Mouse (Mus musculus) heart, adult 2 months (tissue): ENCODE measurements around the gene Zfp654. TPM values are rescaled to one million over a fixed set of nuclear protein-coding genes. Genes with fewer than 3 reads are reported as not detected.
"Not testable (repeated sequence)": the region's sequence is repeated elsewhere in the genome, so short reads cannot be mapped to it uniquely, and the experiment has no call there.

ENCODE experiments used
- DNase-seq, 2 experiments: peaks; one replicate each; pipeline ENCODE4 v3.0.0; 2021
- H3K27ac ChIP-seq: fragments of 200-600 bp; 2 replicates; pipeline ENCODE4 v1.8.1; 2022
- H3K27me3 ChIP-seq: fragments of 200-500 bp; 2 replicates; pipeline ENCODE4 v1.6.1; 2012; ENCODE audit warnings: mild to moderate bottlenecking, low read length, inconsistent platforms, mixed read lengths; ENCODE audit not compliant: control insufficient read depth, insufficient read depth
- H3K36me3 ChIP-seq: fragments of 200-500 bp; 2 replicates; pipeline ENCODE4 v1.6.1; 2012; ENCODE audit warnings: low read length, inconsistent platforms; ENCODE audit not compliant: control insufficient read depth, insufficient read depth
- H3K4me1 ChIP-seq: fragments of 200-500 bp; 2 replicates; pipeline ENCODE4 v1.6.1; 2011; ENCODE audit warnings: low read length; ENCODE audit not compliant: control insufficient read depth, insufficient read depth
- H3K4me3 ChIP-seq: fragments of 200-600 bp; 2 replicates; pipeline ENCODE4 v1.8.1; 2022
- H3K79me2 ChIP-seq: fragments of 200-500 bp; replicated peaks from 2 replicates; pipeline ENCODE4 v1.6.1; 2012; ENCODE audit warnings: mild to moderate bottlenecking, inconsistent platforms, low read length, moderate library complexity, mixed read lengths; ENCODE audit not compliant: control insufficient read depth, insufficient read depth
- H3K9ac ChIP-seq: fragments of 200-500 bp; 2 replicates; pipeline ENCODE4 v1.6.1; 2012; ENCODE audit warnings: low read depth, mild to moderate bottlenecking, control low read depth, inconsistent platforms, low read length, mixed read lengths
- CTCF ChIP-seq: fragments of 200-600 bp; IDR thresholded peaks from 2 replicates; pipeline ENCODE4 v1.8.1; 2022; ENCODE audit warnings: antibody characterized with exemption, mild to moderate bottlenecking, moderate library complexity
- EP300 ChIP-seq: fragments of 200-500 bp; IDR thresholded peaks from 2 replicates; pipeline ENCODE4 v1.6.1; 2011; ENCODE audit warnings: low read depth, low read length, control low read depth; ENCODE audit not compliant: insufficient read depth
- POLR2A ChIP-seq: fragments of 200-500 bp; IDR thresholded peaks from 2 replicates; pipeline ENCODE4 v1.6.1; 2011; ENCODE audit warnings: mild to moderate bottlenecking, low read depth, low read length, control low read depth; ENCODE audit not compliant: insufficient read depth
- WGBS: fragments of 180-500 bp; shearing (Covaris S2); methylation state at CpG from one replicate; pipeline ENCODE4 v1.1.7; 2018; 5-methylcytosine and 5-hydroxymethylcytosine counted together
- intact Hi-C: fragments of 180-260 bp; cut with DNase I; formaldehyde crosslinking; loops from one replicate; pipeline ENCODE4 v1.15.1; 2025
- polyA plus RNA-seq: library from polyadenylated mRNA; depleted of rRNA; stranded (reverse); fragments of >200 nt; gene quantifications from 2 replicates; pipeline ENCODE4 v1.2.3, GENCODE M21; 2012
- total RNA-seq, 2 experiments: library from RNA; stranded (reverse); gene quantifications; 2 replicates each; pipeline ENCODE4 v1.2.3; 2021

The Zfp654 gene
- total and polyA plus RNA-seq, 3 experiments, result 1.3 to 10.6 (median 7.2) TPM

DNA sequence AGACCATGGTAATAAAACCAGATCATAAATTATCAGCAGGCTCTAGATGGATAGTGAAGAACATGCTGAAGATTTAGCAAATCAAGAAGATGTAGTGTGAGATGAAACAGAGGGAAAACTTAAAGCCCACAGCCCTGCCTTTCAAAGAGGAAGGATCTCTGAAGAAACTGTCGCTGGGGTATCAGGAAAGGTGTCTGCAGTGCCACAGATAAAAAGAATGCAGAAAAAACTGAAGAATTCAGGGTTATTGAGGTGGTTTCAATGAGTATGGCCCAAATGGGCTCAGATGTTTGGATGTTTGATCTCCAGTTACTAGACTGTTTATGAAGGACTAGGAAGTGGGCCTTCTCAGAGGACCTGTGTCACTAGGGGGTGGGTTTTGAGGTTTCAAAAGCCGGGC, 18.2 kb upstream of the Zfp654 start:
- Histone ChIP-seq H3K79me2 (no peaks in the 10 kb centered on the region), H3K36me3 (no peaks in the 10 kb centered on the region), H3K4me3 (no peak overlapping the region), H3K27ac (no peak overlapping the region), H3K27me3 (no peaks in the 10 kb centered on the region), H3K9ac (no peak overlapping the region), H3K4me1 (no peaks in the 10 kb centered on the region; the same call in 1 of the 2 replicates)
- DNase-seq, result no peak
- intact Hi-C loops, result no loop called here
- WGBS, result 81% methylated on average over 2 of the region's 2 CpGs
- TF ChIP-seq POLR2A (no peak), CTCF (no peak)

DNA sequence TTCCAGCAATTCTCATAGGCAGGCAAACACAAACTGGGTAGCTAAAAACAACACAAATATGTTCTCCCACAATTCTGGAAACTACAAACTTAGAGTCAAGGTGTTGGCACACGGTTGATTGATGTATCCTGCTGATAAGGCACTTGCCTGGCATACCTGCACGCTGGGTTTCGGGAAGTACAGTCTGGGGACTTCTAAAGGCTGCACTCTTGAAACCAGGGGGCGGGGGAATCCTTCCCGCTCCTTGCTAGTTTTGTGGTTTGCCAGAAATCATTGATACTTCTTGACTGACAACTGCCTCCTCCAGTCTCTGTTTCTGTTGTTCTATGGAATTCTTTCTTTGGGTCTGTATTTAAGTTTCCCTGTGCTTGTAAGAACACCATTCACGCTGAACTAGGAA, 17.2 kb upstream of the Zfp654 start:
- H3K4me1 ChIP-seq, result no peaks in the 10 kb centered on the region; the same call in 1 of the 2 replicates
- no peak overlapping the region for H3K4me3 ChIP-seq
- H3K79me2 ChIP-seq, result no peaks in the 10 kb centered on the region
- no peak for DNase-seq
- H3K27me3 ChIP-seq, result no peaks in the 10 kb centered on the region
- 63% methylated on average over 6 of the region's 6 CpGs for WGBS
- H3K27ac ChIP-seq, result no peak overlapping the region
- intact Hi-C loops, result no loop called here
- H3K9ac ChIP-seq, result no peak overlapping the region
- no peaks in the 10 kb centered on the region for H3K36me3 ChIP-seq
- TF ChIP-seq CTCF, result no peak
- no peak for TF ChIP-seq EP300

DNA sequence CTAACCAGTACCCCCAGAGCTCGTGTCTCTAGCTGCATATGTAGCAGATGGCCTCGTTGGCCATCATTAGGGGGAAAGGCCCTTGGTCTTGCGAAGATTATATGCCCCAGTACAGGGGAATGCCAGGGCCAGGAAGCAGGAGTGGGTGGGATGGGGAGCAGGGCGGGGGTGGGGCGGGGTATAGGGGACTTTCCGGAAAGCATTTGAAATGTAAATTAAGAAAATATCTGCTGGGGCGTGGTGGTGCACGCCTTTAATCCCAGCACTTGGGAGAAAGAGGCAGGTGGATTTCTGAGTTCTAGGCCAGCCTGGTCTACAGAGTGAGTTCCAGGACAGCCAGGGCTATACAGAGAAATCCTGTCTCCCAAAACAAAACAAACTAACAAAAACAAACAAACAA, 14.4 kb upstream of the Zfp654 start:
- DNase-seq, H3K27ac ChIP-seq, H3K79me2 ChIP-seq, H3K27me3 ChIP-seq, intact Hi-C loops, H3K36me3 ChIP-seq, H3K4me3 ChIP-seq, H3K4me1 ChIP-seq, H3K9ac ChIP-seq: not testable (repeated sequence)
- WGBS, result 85% methylated on average over 8 of the region's 8 CpGs

DNA sequence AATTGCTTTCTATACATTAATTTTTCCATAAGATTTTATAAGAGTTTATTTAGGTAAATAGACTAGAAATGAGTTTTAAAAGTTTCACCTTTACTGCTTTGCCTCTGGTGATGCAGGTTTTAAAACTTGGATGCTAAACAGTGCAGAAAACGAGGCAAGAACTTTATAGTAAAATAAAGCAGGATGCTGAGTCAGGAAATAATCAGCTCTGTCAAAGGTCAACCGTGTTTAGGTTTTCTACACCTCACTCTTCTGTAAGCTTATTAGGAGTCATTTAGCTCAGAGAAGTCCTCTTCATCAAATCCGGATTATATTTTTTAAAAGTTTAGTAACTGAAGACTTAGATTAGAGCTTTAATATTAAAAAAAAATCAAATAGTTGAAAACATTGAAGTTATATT, 5.5 kb upstream of the Zfp654 start:
- H3K36me3 ChIP-seq, result peaks cover 23% of the 10 kb centered on the region
- 80% methylated on average over 3 of the region's 3 CpGs for WGBS
- no peaks in the 10 kb centered on the region for H3K27me3 ChIP-seq
- no peak overlapping the region for H3K27ac ChIP-seq
- intact Hi-C loops, result no loop called here
- TF ChIP-seq POLR2A, result no peak
- no peak for TF ChIP-seq CTCF
- TF ChIP-seq EP300, result no peak
- no peaks in the 10 kb centered on the region for H3K79me2 ChIP-seq
- no peak for DNase-seq
- H3K9ac ChIP-seq, result no peak overlapping the region
- H3K4me1 ChIP-seq, result peaks cover 6% of the 10 kb centered on the region
- no peak overlapping the region for H3K4me3 ChIP-seq

DNA sequence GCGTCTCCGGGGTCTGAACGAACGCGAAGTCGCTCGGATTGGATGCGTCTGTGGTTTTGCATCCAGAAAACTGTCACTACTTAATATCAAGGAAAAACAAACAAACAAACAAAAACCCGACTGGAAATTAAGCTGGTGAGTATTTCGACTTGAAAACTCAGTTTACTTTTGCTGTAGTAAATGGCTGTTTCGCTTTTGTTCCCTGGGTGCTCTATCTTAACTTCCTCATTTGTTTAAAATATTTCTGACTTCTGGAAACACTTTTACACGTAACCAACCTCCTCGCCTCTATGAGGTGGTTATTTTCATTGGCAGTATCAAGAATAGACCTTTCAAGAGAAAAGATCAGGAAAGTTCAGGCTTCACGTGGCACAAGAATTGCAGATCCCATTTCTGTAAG, 1.4 kb upstream of the Zfp654 start:
- intact Hi-C loops, result loop anchor here (1.0 to 2.0 kb wide), 3 partner anchors 20 to 708 kb away; no protein-coding TSS in a partner anchor
- H3K4me3 ChIP-seq, result peak overlapping the region; percentile 73
- peaks cover 25% of the 10 kb centered on the region for H3K36me3 ChIP-seq
- H3K27ac ChIP-seq, result peak overlapping the region; percentile 76
- H3K4me1 ChIP-seq, result peaks cover 8% of the 10 kb centered on the region
- H3K27me3 ChIP-seq, result no peaks in the 10 kb centered on the region
- 2% methylated on average over 14 of the region's 14 CpGs for WGBS
- TF ChIP-seq CTCF (no peak), EP300 (no peak), POLR2A (no peak)
- H3K9ac ChIP-seq, result peak overlapping the region; percentile 95
- no peak for DNase-seq
- peaks cover 4% of the 10 kb centered on the region; the same call in 1 of the 2 replicates for H3K79me2 ChIP-seq

DNA sequence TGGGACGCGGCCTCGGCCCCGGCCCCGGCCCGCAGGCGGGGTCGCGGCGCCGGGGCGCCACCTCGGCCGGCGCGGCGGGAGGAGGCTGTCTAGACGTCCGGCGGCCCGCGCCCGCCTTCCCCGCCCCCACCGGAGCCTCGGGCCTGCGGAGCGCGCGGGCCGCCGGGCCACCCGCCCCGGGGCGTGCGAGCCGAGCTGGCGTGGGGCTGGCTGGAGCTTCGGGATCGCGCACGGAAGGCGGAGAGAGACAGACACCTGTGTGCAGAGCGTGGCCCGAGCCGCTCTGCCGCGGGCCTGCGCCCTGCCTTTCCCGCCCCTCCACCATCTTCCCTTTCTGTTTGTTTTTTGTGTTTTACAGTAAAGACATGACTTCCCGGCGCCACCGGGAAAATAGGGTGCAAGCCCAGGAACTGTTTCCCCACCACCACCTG, 1.0 kb upstream of the Zfp654 start:
- H3K4me3 ChIP-seq, result peak overlapping the region; percentile 89
- peak overlapping the region; percentile 92 for H3K27ac ChIP-seq
- H3K27me3 ChIP-seq, result no peaks in the 10 kb centered on the region
- H3K79me2 ChIP-seq, result peaks cover 6% of the 10 kb centered on the region; the same call in 1 of the 2 replicates
- peak overlapping the region; percentile 95 for H3K9ac ChIP-seq
- TF ChIP-seq EP300, result no peak
- TF ChIP-seq POLR2A, result no peak
- no peak for TF ChIP-seq CTCF
- peak; percentile 69 to 74 for DNase-seq
- H3K36me3 ChIP-seq, result peaks cover 23% of the 10 kb centered on the region
- intact Hi-C loops, result loop anchor here (1.0 to 2.0 kb wide), 3 partner anchors 21 to 708 kb away; no protein-coding TSS in a partner anchor
- peaks cover 8% of the 10 kb centered on the region for H3K4me1 ChIP-seq
- WGBS, result 2% methylated on average over 49 of the region's 53 CpGs
